Mouse (Mus musculus) yolk sac, embryonic 10.5 days (tissue): ENCODE data around the gene Utp14b.

Experiments used
- DNase-seq: peaks from one replicate; pipeline ENCODE4 v3.0.0-alpha.2; 2017; ENCODE audit warnings: low spot score

Gene Utp14b

DNA sequence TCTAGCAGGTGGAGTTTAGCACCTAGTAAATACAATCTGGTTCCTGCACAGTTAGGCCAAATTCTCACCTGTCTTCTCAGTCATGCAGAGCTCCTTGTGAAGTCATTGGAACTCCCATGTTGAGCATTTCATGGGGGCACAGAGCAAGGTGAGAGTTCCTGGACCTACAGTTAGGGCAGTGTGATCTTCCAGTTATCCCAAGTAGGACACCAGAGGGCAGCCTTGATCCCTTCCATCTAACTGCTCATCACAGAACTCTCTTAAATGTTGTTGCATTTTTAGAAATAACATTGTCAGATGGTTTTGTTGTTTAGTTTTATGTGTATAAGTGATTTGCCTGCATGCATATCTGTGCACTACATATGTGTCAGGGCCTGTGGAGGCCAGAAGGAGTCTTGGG, 29.0 kb downstream of the Utp14b start:
- no peak for DNase-seq

DNA sequence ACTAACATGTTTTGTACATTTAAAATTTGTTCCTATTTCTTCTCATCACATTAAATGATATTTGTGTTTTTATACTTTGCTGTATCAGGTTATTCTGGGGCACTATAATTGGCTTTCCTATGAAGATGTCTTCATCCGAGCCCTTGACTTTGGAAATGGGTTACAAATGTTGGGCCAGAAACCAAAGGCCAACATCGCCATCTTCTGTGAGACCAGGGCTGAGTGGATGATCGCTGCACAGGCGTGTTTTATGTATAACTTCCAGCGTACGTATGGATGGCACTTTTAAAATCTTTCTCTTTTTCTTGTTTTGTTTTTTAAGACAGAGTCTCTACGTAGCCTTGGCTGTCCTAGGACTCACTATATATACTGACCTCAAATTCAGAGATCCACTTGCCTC, 30.3 kb downstream of the Utp14b start:
- no peak for DNase-seq

DNA sequence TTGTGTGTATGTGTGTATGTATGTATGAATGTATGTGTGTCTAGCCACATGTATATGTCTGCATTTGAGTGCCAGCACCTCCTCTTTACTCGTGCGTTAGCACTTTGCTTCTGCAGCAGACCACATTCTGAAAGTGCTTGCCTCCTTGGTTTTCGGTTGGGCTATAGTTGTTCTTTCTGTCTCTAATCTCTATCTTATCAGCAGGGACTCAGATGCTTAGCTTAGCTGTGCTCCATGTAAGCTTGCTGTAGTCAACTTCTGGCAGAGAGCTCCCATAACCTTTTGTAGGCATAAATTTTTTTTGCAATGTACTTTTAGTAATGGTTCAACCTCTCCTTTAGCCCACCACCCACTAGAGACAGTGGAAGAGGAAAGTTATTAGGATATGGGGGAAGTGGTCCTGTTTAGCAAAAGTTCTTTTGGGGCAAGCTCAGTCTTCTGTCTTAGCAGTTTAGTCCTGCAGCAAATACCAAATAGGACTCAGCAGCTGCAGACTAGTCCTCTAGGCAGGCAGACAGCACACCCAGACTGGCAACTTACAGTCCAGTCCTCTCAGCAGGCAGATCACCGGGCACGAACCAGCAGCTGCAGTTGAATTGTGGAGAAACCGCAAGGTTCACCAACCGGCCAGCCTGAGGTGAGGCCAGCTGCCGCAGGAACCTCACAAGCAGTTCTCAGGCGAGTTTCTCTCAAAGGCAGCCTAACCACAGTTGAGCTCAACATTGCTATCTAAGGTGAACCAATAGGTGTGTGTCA, 36.8 kb downstream of the Utp14b start:
- DNase-seq, result no peak

DNA sequence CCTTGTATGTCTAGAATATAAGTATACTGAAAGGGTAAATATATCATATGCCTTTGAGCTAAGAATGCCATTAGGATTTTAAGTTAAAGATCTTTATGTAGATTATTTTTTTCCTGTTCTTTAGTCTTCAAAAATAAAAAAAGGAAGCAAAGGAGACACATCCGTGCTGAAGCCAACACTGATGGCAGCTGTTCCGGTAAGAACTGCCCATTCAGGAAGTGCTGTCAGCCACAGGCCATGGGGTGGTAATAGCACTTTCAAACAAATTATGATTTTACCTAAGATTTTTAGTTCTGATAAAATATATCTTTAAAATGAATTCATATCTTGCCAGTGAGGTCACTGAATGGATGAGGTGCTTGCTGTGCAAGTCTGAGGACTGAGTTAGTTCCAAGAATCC, 38.5 kb downstream of the Utp14b start:
- no peak for DNase-seq

DNA sequence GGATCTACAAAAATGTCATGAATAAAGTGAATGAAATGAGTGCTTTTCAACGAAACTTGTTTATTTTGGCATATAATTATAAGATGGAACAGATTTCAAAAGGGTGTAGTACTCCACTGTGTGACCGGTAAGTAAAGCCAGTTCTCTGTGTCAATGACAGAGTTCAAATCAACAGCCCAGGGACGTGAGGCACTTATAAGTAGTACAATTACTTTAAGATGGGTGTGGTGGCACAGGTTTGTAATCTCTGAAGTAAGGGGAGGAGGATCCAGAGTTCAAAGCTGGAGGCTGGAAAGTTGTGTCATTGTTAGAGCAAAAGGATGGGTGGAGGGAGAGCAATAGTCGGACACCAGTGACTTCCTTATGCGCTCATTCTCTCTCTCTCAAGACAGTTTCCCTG, 39.1 kb downstream of the Utp14b start:
- DNase-seq, result no peak

DNA sequence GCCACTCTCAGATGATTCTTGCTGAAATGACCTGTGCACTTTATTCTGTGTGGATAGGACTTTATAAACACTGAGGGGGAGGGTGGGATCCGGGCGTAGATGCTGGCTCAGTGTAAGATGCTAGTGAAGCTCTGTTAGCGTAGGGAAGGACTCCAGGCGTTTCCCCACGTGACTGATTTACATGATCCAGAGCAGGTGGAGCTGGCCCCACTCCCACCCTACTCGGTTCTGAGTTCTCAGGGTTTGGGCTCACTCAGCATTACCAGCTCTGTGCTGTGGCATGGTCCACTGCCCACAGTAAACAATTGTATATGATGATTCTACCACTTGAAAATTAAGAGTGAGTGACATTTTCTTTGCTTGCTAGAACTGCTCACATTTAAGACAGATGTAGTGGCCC, 40.3 kb downstream of the Utp14b start:
- no peak for DNase-seq

DNA sequence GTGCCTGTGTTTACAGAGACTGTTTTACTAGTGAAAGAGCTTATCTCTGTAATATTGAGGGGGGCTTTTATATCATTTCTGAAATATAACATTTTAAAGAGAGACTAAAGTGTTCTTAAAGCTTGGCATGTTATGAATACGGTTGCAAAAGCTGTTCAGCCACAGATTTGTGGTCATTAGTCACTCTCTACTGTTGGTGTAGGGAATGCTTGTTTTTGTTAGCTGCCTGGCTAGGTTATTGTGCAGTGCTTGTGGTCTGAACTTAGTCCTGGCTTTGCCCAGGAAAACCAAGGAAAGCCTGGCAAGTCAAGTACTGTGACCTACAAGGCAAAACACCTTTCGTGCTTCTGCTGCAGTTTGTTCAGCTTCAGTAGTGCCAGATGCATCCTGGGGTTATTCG, 43.9 kb downstream of the Utp14b start:
- DNase-seq, result no peak

DNA sequence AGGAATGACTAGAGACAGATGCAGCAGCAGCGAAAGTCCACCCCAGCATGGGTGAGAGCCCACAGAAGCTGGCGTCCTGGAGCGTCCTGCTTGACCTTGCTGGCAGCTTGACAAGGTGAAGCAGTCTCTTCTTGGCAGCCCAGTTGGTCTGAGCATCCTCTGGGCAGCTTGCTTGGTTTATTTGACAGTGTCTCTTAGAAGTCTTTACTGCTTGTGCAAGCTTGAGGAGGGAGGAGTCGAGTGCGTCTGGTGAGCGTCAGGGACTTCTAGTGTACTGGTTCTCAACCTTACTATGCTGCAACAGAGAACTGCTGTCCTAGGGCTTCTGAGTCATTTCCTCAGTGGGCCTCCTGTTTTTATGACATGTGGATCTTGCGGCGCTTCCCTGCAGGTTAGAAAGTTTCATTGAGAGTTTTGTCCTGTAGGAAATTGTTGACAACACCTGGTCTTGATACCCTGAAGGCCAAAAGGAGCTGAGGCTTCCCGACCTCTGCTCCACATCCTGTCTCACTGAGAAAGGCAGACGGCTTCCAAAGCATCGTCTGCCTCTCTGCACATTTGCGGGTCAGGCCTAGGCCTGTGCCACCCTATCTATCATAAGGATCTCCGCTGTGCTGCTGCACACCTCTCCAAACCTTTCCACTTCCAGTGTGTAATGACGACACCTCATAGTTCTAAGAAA, 44.6 kb downstream of the Utp14b start:
- DNase-seq, result no peak

DNA sequence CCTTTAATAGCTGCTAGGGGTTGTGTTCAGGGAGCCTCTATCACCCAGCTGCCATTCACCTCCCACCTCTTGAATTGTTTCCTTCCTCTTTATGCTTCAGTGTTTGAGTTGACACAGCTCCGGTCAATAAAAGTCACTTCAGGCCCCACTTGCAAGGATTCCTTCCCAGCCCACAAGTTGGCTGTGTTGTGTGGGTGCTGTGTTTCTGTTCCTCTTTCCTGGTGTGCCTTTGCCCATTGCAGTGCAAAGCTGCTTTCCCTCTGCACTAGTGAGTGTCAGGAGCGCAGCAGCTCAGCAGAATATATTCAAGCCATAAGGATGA, 45.1 kb downstream of the Utp14b start:
- DNase-seq, result no peak

DNA sequence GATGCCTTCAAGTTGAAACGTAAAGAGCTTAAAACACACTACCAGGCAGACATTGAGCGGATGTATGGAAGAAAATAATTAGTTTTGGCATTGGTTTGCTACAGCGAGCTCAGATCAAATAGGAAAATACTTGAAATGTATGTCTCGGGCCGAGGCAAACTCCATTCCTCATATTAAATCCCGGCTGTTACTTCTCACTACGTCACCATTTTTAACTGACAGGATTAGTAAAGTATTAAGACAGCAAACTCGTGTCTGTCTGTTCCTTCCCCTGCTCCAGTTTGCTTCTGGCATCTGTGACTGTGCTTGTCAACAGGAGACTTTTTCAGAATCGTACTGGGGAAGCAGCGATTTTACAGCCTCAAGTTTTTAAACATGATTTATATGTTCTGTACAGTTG, 48.5 kb downstream of the Utp14b start:
- no peak for DNase-seq

DNA sequence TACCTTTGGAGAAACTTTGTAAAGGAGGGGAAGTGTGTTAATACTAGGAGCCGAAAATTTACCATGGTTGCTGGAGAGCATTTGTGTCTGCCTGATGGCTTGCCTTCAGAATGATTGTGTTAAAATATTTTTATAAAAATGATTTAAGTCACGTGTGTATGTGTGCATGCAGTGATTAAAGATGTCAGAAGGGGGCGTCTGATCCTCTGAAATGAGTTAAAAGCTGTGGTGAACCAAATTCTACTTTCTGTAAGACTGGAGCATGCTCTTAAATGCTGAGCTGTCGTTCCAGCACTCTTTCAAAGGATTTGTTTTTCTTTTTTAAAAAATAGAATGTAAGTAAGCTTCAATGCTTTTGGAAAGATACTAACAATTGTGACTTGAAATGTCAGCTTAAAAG, 49.4 kb downstream of the Utp14b start:
- DNase-seq, result no peak

DNA sequence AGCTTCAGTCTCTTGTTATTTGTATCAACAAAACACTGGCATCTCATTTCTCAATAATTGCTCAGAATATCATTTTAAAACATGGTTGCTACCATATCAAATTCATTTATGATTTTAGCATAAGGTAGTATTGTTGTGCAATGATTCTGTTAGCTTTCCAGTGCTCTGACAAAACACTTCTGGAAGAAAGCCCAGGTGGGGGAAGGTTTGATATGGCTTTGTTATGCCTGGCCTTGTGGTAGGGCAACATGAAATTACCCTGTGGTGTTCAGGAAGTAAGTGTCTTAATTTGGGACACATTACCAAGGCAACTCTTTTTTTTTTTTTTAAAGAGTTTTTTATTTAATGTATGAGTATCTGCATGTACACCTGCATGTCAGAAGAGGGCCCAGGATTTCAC, 52.2 kb downstream of the Utp14b start:
- DNase-seq, result no peak

DNA sequence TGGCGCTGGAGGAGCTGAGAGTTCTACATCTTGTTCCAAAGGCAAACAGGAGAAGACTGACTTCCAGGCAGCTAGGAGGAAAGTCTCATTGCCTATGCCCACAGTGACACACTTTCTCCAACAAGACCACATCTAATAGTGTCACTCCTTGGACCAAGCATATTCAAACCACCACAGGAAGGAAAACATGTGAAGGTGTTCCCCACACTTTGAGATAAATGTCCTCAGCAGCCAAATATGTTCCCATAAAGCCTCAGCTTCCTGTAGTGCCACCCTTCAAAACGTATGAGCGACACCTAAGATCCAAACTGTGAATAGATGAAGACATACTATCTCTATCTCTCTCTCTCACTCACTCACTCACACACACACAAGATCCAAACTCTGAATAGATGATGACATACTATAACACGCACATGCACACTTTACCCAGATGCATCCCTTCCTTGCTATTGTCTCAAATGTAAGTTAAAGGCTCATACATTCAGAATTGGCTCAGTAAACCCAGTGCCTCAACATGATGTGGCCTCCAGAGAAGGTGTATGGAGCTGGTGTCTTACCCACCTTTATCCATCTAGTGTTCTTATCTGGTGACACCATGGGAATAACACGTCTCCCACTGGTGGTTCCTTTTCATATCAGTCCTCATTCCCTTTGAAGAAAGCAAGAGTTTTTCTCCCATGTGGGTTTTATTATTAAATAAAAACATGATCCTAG, 52.9 kb downstream of the Utp14b start:
- DNase-seq, result no peak
